Mouse (Mus musculus): ENCODE data around the gene Ncstn.

The Ncstn gene

GRCm38 (mm10) chr1:172082101-172082898 lies at the start of gene Ncstn, which contains the start of gene Copa:
Gene Ncstn (minus strand): TSS chr1:172082795.
Gene Copa (plus strand): TSS chr1:172082529.
- in situ Hi-C loops (cut with MboI, MseI): no loop called here

GRCm38 (mm10) chr1:172132319-172132718 lies 49.7 kb upstream of the Ncstn start:
- in situ Hi-C loops (cut with MboI, MseI): no loop called here

- in situ Hi-C loops (cut with MboI, MseI): no loop called here
These were observed 47.2 kb upstream of the Ncstn start for GRCm38 (mm10) chr1:172129780-172130179.

- in situ Hi-C loops (cut with MboI, MseI): no loop called here
These were observed 46.5 kb upstream of the Ncstn start for GRCm38 (mm10) chr1:172129108-172129507.

GRCm38 (mm10) chr1:172128563-172128962 lies 46.0 kb upstream of the Ncstn start:
- in situ Hi-C loops (cut with MboI, MseI): no loop called here

GRCm38 (mm10) chr1:172127487-172127886 lies 44.9 kb upstream of the Ncstn start:
- in situ Hi-C loops (cut with MboI, MseI): no loop called here

GRCm38 (mm10) chr1:172126376-172127347 lies 44.1 kb upstream of the Ncstn start, which contains the start of gene Pex19:
Gene Pex19 (plus strand): TSS chr1:172126755.
- in situ Hi-C loops (cut with MboI, MseI): no loop called here

GRCm38 (mm10) chr1:172124572-172124971 lies 42.0 kb upstream of the Ncstn start:
- in situ Hi-C loops (cut with MboI, MseI): no loop called here

- in situ Hi-C loops (cut with MboI, MseI): no loop called here
These were observed 40.1 kb upstream of the Ncstn start for GRCm38 (mm10) chr1:172122671-172123070.

GRCm38 (mm10) chr1:172119720-172120119 lies 37.1 kb upstream of the Ncstn start:
- in situ Hi-C loops (cut with MboI, MseI): no loop called here

- in situ Hi-C loops (cut with MboI, MseI): no loop called here
These were observed 36.5 kb upstream of the Ncstn start for GRCm38 (mm10) chr1:172119100-172119499.

- in situ Hi-C loops (cut with MboI, MseI): no loop called here
These were observed 34.4 kb upstream of the Ncstn start for GRCm38 (mm10) chr1:172116948-172117347.

GRCm38 (mm10) chr1:172107777-172108477 lies 25.3 kb upstream of the Ncstn start:
- in situ Hi-C loops (cut with MboI, MseI): no loop called here

GRCm38 (mm10) chr1:172105101-172105500 lies 22.5 kb upstream of the Ncstn start:
- in situ Hi-C loops (cut with MboI, MseI): no loop called here

GRCm38 (mm10) chr1:172103619-172104018 lies 21.0 kb upstream of the Ncstn start:
- in situ Hi-C loops (cut with MboI, MseI): no loop called here

- in situ Hi-C loops (cut with MboI, MseI): no loop called here
These were observed 16.9 kb upstream of the Ncstn start for GRCm38 (mm10) chr1:172099325-172100033.

- in situ Hi-C loops (cut with MboI, MseI): no loop called here
These were observed 12.6 kb upstream of the Ncstn start for GRCm38 (mm10) chr1:172095202-172095601.

GRCm38 (mm10) chr1:172094295-172094694 lies 11.7 kb upstream of the Ncstn start:
- in situ Hi-C loops (cut with MboI, MseI): no loop called here

GRCm38 (mm10) chr1:172093522-172093921 lies 10.9 kb upstream of the Ncstn start:
- in situ Hi-C loops (cut with MboI, MseI): no loop called here

GRCm38 (mm10) chr1:172082899-172083445 lies 377 bp upstream of the Ncstn start:
- in situ Hi-C loops (cut with MboI, MseI): no loop called here

- in situ Hi-C loops (cut with MboI, MseI): no loop called here
These were observed 4.6 kb downstream of the Ncstn start for GRCm38 (mm10) chr1:172077981-172078380.

All from T-helper 1 cell (primary cell).